Comparison of ENCODE assay signal across 8 mouse cellular contexts in genomic region chr2:32236760-32237487, GRCm38 (mm10). TPM values are rescaled to one million over a fixed set of nuclear protein-coding genes. Genes with fewer than 3 reads are reported as not detected.
DNase-seq lines count a peak whose midpoint lies in the region; ATAC-seq lines count a peak whose summit lies in the region.

No protein-coding gene starts in this region.

- H3K9ac ChIP-seq in forebrain, embryonic 13.5 days = peak overlapping the region; percentile 74
- H3K9ac ChIP-seq in hindbrain, embryonic 15.5 days = peak overlapping the region; percentile 57
- peak overlapping the region; percentile 75 for H3K9ac ChIP-seq in midbrain, embryonic 11.5 days (ENCODE audit: low read length)
- peak overlapping the region; percentile 52 for H3K9ac ChIP-seq in stomach, embryonic 14.5 days (replicated peaks; ENCODE audit: low read depth, low read length)

- peaks cover 31% of the 10 kb centered on the region for H3K4me1 ChIP-seq in forebrain, embryonic 13.5 days
- H3K4me1 ChIP-seq in hindbrain, embryonic 15.5 days (replicated peaks) = peaks cover 25% of the 10 kb centered on the region
- peaks cover 27% of the 10 kb centered on the region for H3K4me1 ChIP-seq in limb, embryonic 10.5 days
- peaks cover 12% of the 10 kb centered on the region for H3K4me1 ChIP-seq in midbrain, embryonic 11.5 days (ENCODE audit: control insufficient read depth, insufficient read depth, low read length)
- H3K4me1 ChIP-seq in stomach, embryonic 14.5 days (ENCODE audit: control insufficient read depth, insufficient read depth, low read length) = peaks cover 10% of the 10 kb centered on the region; the same call in 1 of the 2 replicates

- no peaks in the 10 kb centered on the region for H3K9me3 ChIP-seq in forebrain, embryonic 13.5 days (replicated peaks)
- no peaks in the 10 kb centered on the region for H3K9me3 ChIP-seq in hindbrain, embryonic 15.5 days
- H3K9me3 ChIP-seq in limb, embryonic 10.5 days (replicated peaks) = no peaks in the 10 kb centered on the region
- H3K9me3 ChIP-seq in midbrain, embryonic 11.5 days (ENCODE audit: control insufficient read depth, low read length) = no peaks in the 10 kb centered on the region
- no peaks in the 10 kb centered on the region for H3K9me3 ChIP-seq in stomach, embryonic 14.5 days (ENCODE audit: control insufficient read depth, low read depth, low read length)

- no peaks in the 10 kb centered on the region for H3K27me3 ChIP-seq in forebrain, embryonic 13.5 days
- no peaks in the 10 kb centered on the region for H3K27me3 ChIP-seq in hindbrain, embryonic 15.5 days
- H3K27me3 ChIP-seq in limb, embryonic 10.5 days (ENCODE audit: low read depth, poor library complexity, severe bottlenecking) = no peaks in the 10 kb centered on the region
- no peaks in the 10 kb centered on the region for H3K27me3 ChIP-seq in midbrain, embryonic 11.5 days (ENCODE audit: control insufficient read depth, insufficient read depth, low read length)
- no peaks in the 10 kb centered on the region for H3K27me3 ChIP-seq in stomach, embryonic 14.5 days (ENCODE audit: control insufficient read depth, insufficient read depth, low read length)

- DNase-seq in right cerebral cortex, adult 18-20 months = peak; percentile 50
- DNase-seq in right cerebral cortex, postnatal 14 days = no peak
- peak; percentile 56 for DNase-seq in cerebellum, adult 11 months
- DNase-seq in limb, embryonic 10.5 days (ENCODE audit: low spot score) = peak; percentile 73
- DNase-seq in midbrain, embryonic 11.5 days (ENCODE audit: low spot score, missing footprints) = peak; percentile 96

- peak overlapping the region; percentile 61 for H3K4me3 ChIP-seq in forebrain, embryonic 13.5 days
- H3K4me3 ChIP-seq in hindbrain, embryonic 15.5 days = peak overlapping the region; percentile 64
- H3K4me3 ChIP-seq in limb, embryonic 10.5 days = peak overlapping the region; percentile 76
- peak overlapping the region; percentile 65 for H3K4me3 ChIP-seq in midbrain, embryonic 11.5 days (ENCODE audit: low read depth, low read length)
- H3K4me3 ChIP-seq in stomach, embryonic 14.5 days (ENCODE audit: low read depth, low read length) = peak overlapping the region; percentile 61

- ATAC-seq in forebrain, embryonic 13.5 days = peak; percentile 46
- ATAC-seq in hindbrain, embryonic 15.5 days (ENCODE audit: low FRiP score, low read depth) = peak; percentile 36; the same call in 1 of the 2 replicates
- peak; percentile 63 for ATAC-seq in midbrain, embryonic 11.5 days (ENCODE audit: low FRiP score)
- ATAC-seq in stomach, embryonic 14.5 days (ENCODE audit: insufficient number of reproducible peaks, insufficient read depth, low FRiP score, low read depth) = peak; percentile 37; the same call in 1 of the 2 replicates

- peaks cover 39% of the 10 kb centered on the region for H3K36me3 ChIP-seq in forebrain, embryonic 13.5 days (ENCODE audit: poor library complexity, severe bottlenecking)
- peaks cover 23% of the 10 kb centered on the region for H3K36me3 ChIP-seq in hindbrain, embryonic 15.5 days
- peaks cover 48% of the 10 kb centered on the region for H3K36me3 ChIP-seq in limb, embryonic 10.5 days
- H3K36me3 ChIP-seq in midbrain, embryonic 11.5 days (ENCODE audit: control insufficient read depth, insufficient read depth, low read length) = peaks cover 10% of the 10 kb centered on the region
- H3K36me3 ChIP-seq in stomach, embryonic 14.5 days (ENCODE audit: control insufficient read depth, insufficient read depth, low read length) = peaks cover 26% of the 10 kb centered on the region

- peak overlapping the region; percentile 74 for H3K27ac ChIP-seq in forebrain, embryonic 13.5 days
- H3K27ac ChIP-seq in hindbrain, embryonic 15.5 days (replicated peaks) = peak overlapping the region; percentile 83
- peak overlapping the region; percentile 88 for H3K27ac ChIP-seq in limb, embryonic 10.5 days
- H3K27ac ChIP-seq in midbrain, embryonic 11.5 days (ENCODE audit: low read depth, low read length) = peak overlapping the region; percentile 64
- H3K27ac ChIP-seq in stomach, embryonic 14.5 days (ENCODE audit: low read length) = peak overlapping the region; percentile 92

- WGBS in forebrain, embryonic 13.5 days = under 1% methylated on average over 20 of the region's 20 CpGs
- under 1% methylated on average over 20 of the region's 20 CpGs for WGBS in hindbrain, embryonic 15.5 days
- 0% methylated on average over 20 of the region's 20 CpGs for WGBS in limb, embryonic 10.5 days
- WGBS in midbrain, embryonic 11.5 days = 0% methylated on average over 20 of the region's 20 CpGs
- WGBS in stomach, embryonic 14.5 days = under 1% methylated on average over 20 of the region's 20 CpGs

- peak overlapping the region; percentile 87 for H3K4me2 ChIP-seq in forebrain, embryonic 13.5 days
- H3K4me2 ChIP-seq in hindbrain, embryonic 15.5 days = peak overlapping the region; percentile 93
- H3K4me2 ChIP-seq in midbrain, embryonic 11.5 days = peak overlapping the region; percentile 92
- H3K4me2 ChIP-seq in stomach, embryonic 14.5 days (replicated peaks; ENCODE audit: low read depth, low read length) = peak overlapping the region; percentile 76

RNA-seq across cellular contexts. Expression of gene Pomt1, which starts 0.5 kb away (rescaled TPM):
- polyA plus RNA-seq in forebrain, embryonic 13.5 days (2015; fragmentation: Nextera tagmentation; extraction: Ambion mirVana) = 23.7 and 27.0 TPM in 2 replicates
- 33.1 and 33.6 TPM in 2 replicates for polyA plus RNA-seq in hindbrain, embryonic 15.5 days (2015; fragmentation: Nextera tagmentation; extraction: Ambion mirVana)
- 21.1 and 24.1 TPM in 2 replicates for polyA plus RNA-seq in limb, embryonic 10.5 days (2016; fragmentation: Nextera tagmentation; extraction: Ambion mirVana)
- 16.4 and 22.0 TPM in 2 replicates for polyA plus RNA-seq in midbrain, embryonic 11.5 days (2014; fragmentation: Nextera tagmentation; extraction: Ambion mirVana)
- 28.2 TPM in 2 replicates for polyA plus RNA-seq in stomach, embryonic 14.5 days (2014; fragmentation: Nextera tagmentation; extraction: Ambion mirVana)

RNA-seq across cellular contexts. Expression of gene Uck1, which starts 23.0 kb away (rescaled TPM):
- polyA plus RNA-seq in forebrain, embryonic 13.5 days (2015; fragmentation: Nextera tagmentation; extraction: Ambion mirVana) = 76.9 and 89.3 TPM in 2 replicates
- 97.4 and 99.6 TPM in 2 replicates for polyA plus RNA-seq in hindbrain, embryonic 15.5 days (2015; fragmentation: Nextera tagmentation; extraction: Ambion mirVana)
- polyA plus RNA-seq in limb, embryonic 10.5 days (2016; fragmentation: Nextera tagmentation; extraction: Ambion mirVana) = 69.6 and 74.0 TPM in 2 replicates
- 70.9 and 73.2 TPM in 2 replicates for polyA plus RNA-seq in midbrain, embryonic 11.5 days (2014; fragmentation: Nextera tagmentation; extraction: Ambion mirVana)
- 64.7 and 65.3 TPM in 2 replicates for polyA plus RNA-seq in stomach, embryonic 14.5 days (2014; fragmentation: Nextera tagmentation; extraction: Ambion mirVana)

RNA-seq across cellular contexts. Expression of gene Golga2, which starts 50.3 kb away (rescaled TPM):
- polyA plus RNA-seq in forebrain, embryonic 13.5 days (2015; fragmentation: Nextera tagmentation; extraction: Ambion mirVana) = 20.5 and 23.4 TPM in 2 replicates
- polyA plus RNA-seq in hindbrain, embryonic 15.5 days (2015; fragmentation: Nextera tagmentation; extraction: Ambion mirVana) = 31.5 and 32.0 TPM in 2 replicates
- 20.4 and 25.0 TPM in 2 replicates for polyA plus RNA-seq in limb, embryonic 10.5 days (2016; fragmentation: Nextera tagmentation; extraction: Ambion mirVana)
- polyA plus RNA-seq in midbrain, embryonic 11.5 days (2014; fragmentation: Nextera tagmentation; extraction: Ambion mirVana) = 14.6 and 16.7 TPM in 2 replicates
- 23.1 and 24.3 TPM in 2 replicates for polyA plus RNA-seq in stomach, embryonic 14.5 days (2014; fragmentation: Nextera tagmentation; extraction: Ambion mirVana)

RNA-seq across cellular contexts. Expression of gene Swi5, which starts 51.0 kb away (rescaled TPM):
- 466 and 470 TPM in 2 replicates for polyA plus RNA-seq in forebrain, embryonic 13.5 days (2015; fragmentation: Nextera tagmentation; extraction: Ambion mirVana)
- 402 and 448 TPM in 2 replicates for polyA plus RNA-seq in hindbrain, embryonic 15.5 days (2015; fragmentation: Nextera tagmentation; extraction: Ambion mirVana)
- polyA plus RNA-seq in limb, embryonic 10.5 days (2016; fragmentation: Nextera tagmentation; extraction: Ambion mirVana) = 440 and 446 TPM in 2 replicates
- polyA plus RNA-seq in midbrain, embryonic 11.5 days (2014; fragmentation: Nextera tagmentation; extraction: Ambion mirVana) = 382 and 417 TPM in 2 replicates
- 137 and 143 TPM in 2 replicates for polyA plus RNA-seq in stomach, embryonic 14.5 days (2014; fragmentation: Nextera tagmentation; extraction: Ambion mirVana)
